Mouse (Mus musculus): ENCODE measurements around the gene Sprr1b.

- TF ChIP-seq ETS1 (conservative IDR thresholded peaks at IDR 0.05; ENCODE audit: low read depth, low read length) (no peak), CTCF (conservative IDR thresholded peaks at IDR 0.05 in 1 of 2, IDR thresholded peaks at IDR 0.05 in 1 of 2; ENCODE audit: low read depth in 2 of 2, low read length in 2 of 2) (no peak), BHLHE40 (IDR thresholded peaks at IDR 0.05; ENCODE audit: low read depth, low read length) (no peak)
These were observed 16.6 kb upstream of the Sprr1b start for GRCm38 (mm10) chr3:92455151-92455550.

Measured in CH12.LX (cell line).